In genomic region chr1:86294472-86294871, GRCm38 (mm10) we compare ENCODE assay signal across 12 mouse cellular contexts. TPM values are rescaled to one million over a fixed set of nuclear protein-coding genes. Genes with fewer than 3 reads are reported as not detected.
A peak's percentile ranks its signal among the peaks of the same experiment; 100 is the strongest.
DNase-seq lines count a peak whose midpoint lies in the region; ATAC-seq and TF ChIP-seq lines count a peak whose summit lies in the region.
"Had no signal": no experiment of that assay in that cellular context is flagged by ENCODE, and none has a peak within 500 bp of the region (broad histone marks: within the 10 kb centered on the region; RNA-seq: fewer than 3 reads in every experiment).

No protein-coding gene starts in this region.

- no peaks in the 10 kb centered on the region for H3K9me3 ChIP-seq in kidney, embryonic 14.5 days (ENCODE audit: control insufficient read depth, low read length)
- no peaks in the 10 kb centered on the region for H3K9me3 ChIP-seq in forebrain, embryonic 11.5 days (ENCODE audit: control insufficient read depth, low read length)
- H3K9me3 ChIP-seq in limb, embryonic 14.5 days (ENCODE audit: control insufficient read depth, low read length), result no peaks in the 10 kb centered on the region

- peak; percentile 43; the same call in 1 of the 2 replicates for ATAC-seq in kidney, embryonic 14.5 days (ENCODE audit: low FRiP score, low TSS enrichment)
- ATAC-seq in forebrain, embryonic 11.5 days (replicated peaks; ENCODE audit: low FRiP score), result peak; percentile 80
- ATAC-seq in limb, embryonic 14.5 days (ENCODE audit: low FRiP score, low read depth), result 0 out of 2 replicates have a peak, but pooled peaks have one; percentile 60
- no peak for ATAC-seq in erythroid progenitor cell, adult 5-6 weeks (replicated peaks; ENCODE audit: low FRiP score, poor library complexity, severe bottlenecking)

- no peak for TF ChIP-seq POLR2A in limb, embryonic 14.5 days (IDR thresholded peaks at IDR 0.05; ENCODE audit: borderline replicate concordance, extremely low read depth, insufficient read depth, insufficient read length)

- no peak overlapping the region for H3K27ac ChIP-seq in kidney, embryonic 14.5 days (ENCODE audit: low read depth, low read length)
- H3K27ac ChIP-seq in forebrain, embryonic 11.5 days (ENCODE audit: low read depth, low read length), result no peak overlapping the region
- H3K27ac ChIP-seq in limb, embryonic 14.5 days (replicated peaks; ENCODE audit: low read depth, low read length), result no peak overlapping the region
- H3K27ac ChIP-seq: layer of hippocampus, adult 2 months had no signal

- WGBS in kidney, embryonic 14.5 days, result 26% methylated on average over 4 of the region's 4 CpGs
- WGBS in forebrain, embryonic 11.5 days, result 9% methylated on average over 4 of the region's 4 CpGs
- WGBS in limb, embryonic 14.5 days, result 19% methylated on average over 4 of the region's 4 CpGs

- H3K36me3 ChIP-seq in kidney, embryonic 14.5 days (ENCODE audit: control insufficient read depth, insufficient read depth, low read length), result no peaks in the 10 kb centered on the region
- no peaks in the 10 kb centered on the region for H3K36me3 ChIP-seq in forebrain, embryonic 11.5 days (ENCODE audit: control insufficient read depth, insufficient read depth, low read length)
- no peaks in the 10 kb centered on the region for H3K36me3 ChIP-seq in limb, embryonic 14.5 days (ENCODE audit: control insufficient read depth, insufficient read depth, low read length)

- no peak for DNase-seq in kidney, adult 8-10 months
- DNase-seq in NIH3T3 (ENCODE audit: low read depth), result peak; percentile 38
- DNase-seq in forebrain, embryonic 11.5 days (ENCODE audit: low spot score), result no peak
- DNase-seq in limb, embryonic 14.5 days (ENCODE audit: low spot score), result no peak
- no peak for DNase-seq in spleen, postnatal 4 days (ENCODE audit: low spot score in 2 of 2)
- no peak for DNase-seq in layer of hippocampus, adult 9-11 months
- DNase-seq: adrenal gland, postnatal 10 days; heart, postnatal 14 days; lung, adult 2 months had no signal

- H3K4me3 ChIP-seq in kidney, embryonic 14.5 days (ENCODE audit: low read length), result no peak overlapping the region
- no peak overlapping the region for H3K4me3 ChIP-seq in forebrain, embryonic 11.5 days (ENCODE audit: low read depth, low read length)
- no peak overlapping the region for H3K4me3 ChIP-seq in limb, embryonic 14.5 days (replicated peaks; ENCODE audit: low read length)
- H3K4me3 ChIP-seq: layer of hippocampus, adult 2 months had no signal

- H3K27me3 ChIP-seq in kidney, embryonic 14.5 days (ENCODE audit: control insufficient read depth, insufficient read depth, low read length), result no peaks in the 10 kb centered on the region
- no peaks in the 10 kb centered on the region for H3K27me3 ChIP-seq in forebrain, embryonic 11.5 days (ENCODE audit: control insufficient read depth, insufficient read depth, low read length)
- H3K27me3 ChIP-seq in limb, embryonic 14.5 days (ENCODE audit: control insufficient read depth, insufficient read depth, low read length), result no peaks in the 10 kb centered on the region

- no peak overlapping the region for H3K9ac ChIP-seq in kidney, embryonic 14.5 days (ENCODE audit: low read depth, low read length)
- no peak overlapping the region for H3K9ac ChIP-seq in forebrain, embryonic 11.5 days (ENCODE audit: low read length)
- H3K9ac ChIP-seq in limb, embryonic 14.5 days (ENCODE audit: low read depth, low read length, severe bottlenecking), result no peak overlapping the region

- no peaks in the 10 kb centered on the region for H3K4me1 ChIP-seq in kidney, embryonic 14.5 days (ENCODE audit: control insufficient read depth, insufficient read depth, low read length)
- H3K4me1 ChIP-seq in forebrain, embryonic 11.5 days (replicated peaks; ENCODE audit: control insufficient read depth, insufficient read depth, low read length), result peaks cover 8% of the 10 kb centered on the region; the same call in 1 of the 2 replicates
- H3K4me1 ChIP-seq in limb, embryonic 14.5 days (ENCODE audit: control insufficient read depth, insufficient read depth, low read length), result no peaks in the 10 kb centered on the region

- H3K4me2 ChIP-seq in kidney, embryonic 14.5 days (replicated peaks; ENCODE audit: low read depth, low read length), result no peak overlapping the region
- no peak overlapping the region for H3K4me2 ChIP-seq in forebrain, embryonic 11.5 days (ENCODE audit: low read depth, low read length, severe bottlenecking)
- no peak overlapping the region for H3K4me2 ChIP-seq in limb, embryonic 14.5 days (replicated peaks; ENCODE audit: low read depth, low read length, severe bottlenecking)

RNA-seq across cellular contexts. Expression of gene B3gnt7, which starts 8.2 kb away (rescaled TPM):
- 5.3 and 8.1 TPM in 2 replicates for polyA plus RNA-seq in kidney, embryonic 14.5 days (2014; fragmentation: Nextera tagmentation; extraction: Ambion mirVana)
- 3.7 and 3.9 TPM in 2 replicates for polyA plus RNA-seq in forebrain, embryonic 11.5 days (2014; fragmentation: Nextera tagmentation; extraction: Ambion mirVana)
- 9.7 and 13.2 TPM in 2 replicates for polyA plus RNA-seq in limb, embryonic 14.5 days (2012; rRNA removed)
- 7.1 and 7.7 TPM in 2 replicates for polyA plus RNA-seq in limb, embryonic 14.5 days (2014; fragmentation: Nextera tagmentation; extraction: Ambion mirVana)
- total RNA-seq in erythroid progenitor cell, adult 5-6 weeks (2015; ENCODE audit: low replicate concordance), result 1.4 TPM in 1 of 2 replicates, not detected in the other
- not detected in 2 replicates for total RNA-seq in erythroid progenitor cell, adult 5-6 weeks (2017; ENCODE audit: low replicate concordance)
